Mouse (Mus musculus): ENCODE data around the gene A030014E15Rik. TPM values are rescaled to one million over a fixed set of nuclear protein-coding genes. Genes with fewer than 3 reads are reported as not detected.
"Not testable (repeated sequence)": the region's sequence is repeated elsewhere in the genome, so short reads cannot be mapped to it uniquely, and the experiment has no call there.

A030014E15Rik gene
- not detected in 2 replicates for polyA plus RNA-seq (2015; fragmentation: Nextera tagmentation; extraction: Ambion mirVana)

DNA sequence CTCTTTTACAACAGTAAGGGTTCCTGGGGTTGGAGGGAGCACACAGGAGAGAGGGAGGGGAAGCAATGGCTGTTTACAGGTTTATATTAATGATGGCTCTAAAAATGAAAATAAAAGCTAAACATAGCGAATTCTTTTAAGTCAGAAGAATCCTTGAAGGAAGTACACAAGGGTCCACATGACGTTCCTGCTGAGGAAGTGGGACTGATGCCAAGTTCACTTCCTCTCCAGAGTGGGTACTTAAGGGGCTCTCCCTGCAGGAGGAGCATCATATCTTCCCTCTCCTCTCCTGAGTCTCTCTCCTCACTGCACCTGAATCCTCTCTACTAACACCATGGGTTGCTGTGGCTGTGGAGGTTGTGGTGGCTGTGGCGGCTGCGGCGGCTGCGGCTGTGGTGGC lies at the start of gene A030014E15Rik:
A030014E15Rik (plus strand) TSS at position 268 of the 400 bp plus-strand sequence.
- no peak within 1 kb of the TSS for H3K9ac ChIP-seq (ENCODE audit: low read length)
- 73% methylated on average over 6 of the region's 6 CpGs for WGBS
- no peak for ATAC-seq (ENCODE audit: low read depth)
- no peaks in the 10 kb centered on the region for H3K4me1 ChIP-seq (replicated peaks; ENCODE audit: control insufficient read depth, insufficient read depth, low read length)
- H3K9me3 ChIP-seq (ENCODE audit: control insufficient read depth, low read length) = no peaks in the 10 kb centered on the region
- H3K4me3 ChIP-seq (ENCODE audit: low read length) = no peak within 1 kb of the TSS
- H3K27ac ChIP-seq (ENCODE audit: low read length) = no peak within 1 kb of the TSS
- H3K4me2 ChIP-seq (ENCODE audit: low read depth, low read length) = no peak within 1 kb of the TSS
- no peaks in the 10 kb centered on the region for H3K36me3 ChIP-seq (ENCODE audit: control insufficient read depth, insufficient read depth, low read length)
- H3K27me3 ChIP-seq (ENCODE audit: control insufficient read depth, insufficient read depth, low read depth, low read length) = no peaks in the 10 kb centered on the region

DNA sequence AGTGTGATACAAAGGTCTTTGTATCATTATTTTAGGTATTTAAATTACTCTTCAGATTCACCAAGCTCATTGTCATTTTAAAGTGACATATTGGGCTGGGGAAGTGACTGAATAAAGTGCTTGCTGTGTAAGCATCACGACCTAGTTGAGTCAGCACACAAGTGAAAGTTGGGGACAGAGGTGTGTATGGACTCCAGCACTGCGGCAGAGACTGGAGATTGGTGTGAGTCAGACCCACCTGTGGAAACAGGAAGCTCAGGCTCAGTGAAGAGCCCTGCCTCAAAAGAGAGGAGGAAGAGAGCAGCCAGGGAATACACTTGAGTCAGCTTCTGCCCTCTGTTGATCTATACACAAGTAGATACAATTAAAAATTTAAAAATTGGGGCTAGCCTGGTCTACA lies 45.5 kb upstream of the A030014E15Rik start:
- peaks cover 15% of the 10 kb centered on the region for H3K36me3 ChIP-seq (ENCODE audit: control insufficient read depth, insufficient read depth, low read length)
- no peak overlapping the region for H3K4me2 ChIP-seq (ENCODE audit: low read depth, low read length)
- no peaks in the 10 kb centered on the region for H3K27me3 ChIP-seq (ENCODE audit: control insufficient read depth, insufficient read depth, low read depth, low read length)
- no peak overlapping the region for H3K4me3 ChIP-seq (ENCODE audit: low read length)
- no peak for ATAC-seq (ENCODE audit: low read depth)
- no peaks in the 10 kb centered on the region for H3K9me3 ChIP-seq (ENCODE audit: control insufficient read depth, low read length)
- no peaks in the 10 kb centered on the region for H3K4me1 ChIP-seq (replicated peaks; ENCODE audit: control insufficient read depth, insufficient read depth, low read length)
- H3K27ac ChIP-seq (ENCODE audit: low read length) = no peak overlapping the region
- 50% methylated on average over 2 of the region's 2 CpGs for WGBS
- no peak overlapping the region for H3K9ac ChIP-seq (ENCODE audit: low read length)

DNA sequence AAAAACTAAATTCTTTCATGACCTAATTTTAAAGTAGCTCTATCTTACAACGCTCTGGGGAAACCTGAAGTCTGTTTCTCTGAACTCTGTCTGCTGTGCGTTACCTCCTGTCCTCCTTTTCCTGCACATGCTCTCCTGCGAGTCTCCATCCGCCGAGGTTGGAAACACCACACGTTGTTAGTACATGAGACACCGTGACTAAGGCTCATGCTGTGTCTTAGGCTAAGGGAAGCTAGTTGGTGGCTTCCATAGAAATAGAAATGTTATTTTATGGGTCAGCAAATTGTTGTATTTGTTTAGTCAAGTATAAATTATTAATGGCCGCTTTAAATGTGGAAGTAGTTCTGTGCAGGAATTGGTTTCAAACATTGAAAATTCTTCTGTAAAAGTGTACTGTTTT lies 44.5 kb upstream of the A030014E15Rik start:
- no peaks in the 10 kb centered on the region for H3K27me3 ChIP-seq (ENCODE audit: control insufficient read depth, insufficient read depth, low read depth, low read length)
- H3K27ac ChIP-seq (ENCODE audit: low read length) = no peak overlapping the region
- no peaks in the 10 kb centered on the region for H3K9me3 ChIP-seq (ENCODE audit: control insufficient read depth, low read length)
- WGBS = 91% methylated on average over 8 of the region's 8 CpGs
- H3K9ac ChIP-seq (ENCODE audit: low read length) = no peak overlapping the region
- ATAC-seq (ENCODE audit: low read depth) = no peak
- no peak overlapping the region for H3K4me3 ChIP-seq (ENCODE audit: low read length)
- H3K4me2 ChIP-seq (ENCODE audit: low read depth, low read length) = no peak overlapping the region
- peaks cover 19% of the 10 kb centered on the region for H3K36me3 ChIP-seq (ENCODE audit: control insufficient read depth, insufficient read depth, low read length)
- H3K4me1 ChIP-seq (replicated peaks; ENCODE audit: control insufficient read depth, insufficient read depth, low read length) = no peaks in the 10 kb centered on the region

DNA sequence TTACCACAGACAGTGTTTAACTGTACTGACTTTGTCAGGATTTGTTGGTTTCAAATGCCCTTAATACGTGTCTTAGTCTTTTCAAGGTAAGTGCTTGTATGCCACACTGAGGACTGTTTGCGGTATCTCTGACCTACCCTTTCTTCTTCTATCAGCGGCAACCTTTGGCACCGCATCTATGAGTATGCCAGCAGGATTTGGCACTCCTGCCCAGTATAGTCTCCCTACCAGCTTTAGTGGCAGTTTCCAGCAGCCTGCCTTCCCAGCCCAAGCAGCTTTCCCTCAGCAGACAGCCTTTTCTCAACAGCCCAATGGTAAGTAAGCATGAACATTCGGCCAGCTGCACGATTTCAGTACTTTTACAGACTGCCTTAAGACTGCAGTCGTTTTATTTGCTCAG lies 31.4 kb upstream of the A030014E15Rik start:
- H3K27ac ChIP-seq (ENCODE audit: low read length) = no peak overlapping the region
- H3K9ac ChIP-seq (ENCODE audit: low read length) = no peak overlapping the region
- no peaks in the 10 kb centered on the region for H3K9me3 ChIP-seq (ENCODE audit: control insufficient read depth, low read length)
- no peak overlapping the region for H3K4me2 ChIP-seq (ENCODE audit: low read depth, low read length)
- H3K4me3 ChIP-seq (ENCODE audit: low read length) = no peak overlapping the region
- ATAC-seq (ENCODE audit: low read depth) = no peak
- 84% methylated on average over 7 of the region's 7 CpGs for WGBS
- H3K4me1 ChIP-seq (replicated peaks; ENCODE audit: control insufficient read depth, insufficient read depth, low read length) = no peaks in the 10 kb centered on the region
- peaks cover 22% of the 10 kb centered on the region for H3K36me3 ChIP-seq (ENCODE audit: control insufficient read depth, insufficient read depth, low read length)
- no peaks in the 10 kb centered on the region for H3K27me3 ChIP-seq (ENCODE audit: control insufficient read depth, insufficient read depth, low read depth, low read length)

DNA sequence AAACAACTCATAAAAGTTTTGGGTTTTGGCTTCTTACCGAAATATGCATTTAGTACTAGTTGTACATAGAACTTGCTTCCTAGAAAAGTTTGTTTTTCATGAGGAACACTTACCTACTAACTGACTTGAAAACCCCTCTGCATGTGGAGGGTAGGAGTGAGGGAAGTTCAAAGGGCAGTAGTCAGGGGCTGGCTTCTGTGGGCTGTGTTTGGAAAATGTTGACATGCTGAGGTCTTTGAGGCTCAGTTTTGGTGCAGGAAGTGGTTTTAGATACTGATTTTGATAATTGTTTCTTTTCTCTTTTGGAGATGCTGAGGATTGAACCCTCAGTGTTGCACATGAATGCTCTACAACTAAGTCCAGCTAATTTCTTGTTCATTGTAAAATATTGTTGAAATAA lies 24.1 kb upstream of the A030014E15Rik start:
- Histone ChIP-seq H3K9me3 (ENCODE audit: control insufficient read depth, low read length) (no peaks in the 10 kb centered on the region), H3K27me3 (ENCODE audit: control insufficient read depth, insufficient read depth, low read depth, low read length) (no peaks in the 10 kb centered on the region), H3K4me1 (replicated peaks; ENCODE audit: control insufficient read depth, insufficient read depth, low read length) (no peaks in the 10 kb centered on the region), H3K27ac (ENCODE audit: low read length) (no peak overlapping the region), H3K4me2 (ENCODE audit: low read depth, low read length) (no peak overlapping the region), H3K36me3 (ENCODE audit: control insufficient read depth, insufficient read depth, low read length) (peaks cover 18% of the 10 kb centered on the region), H3K9ac (ENCODE audit: low read length) (no peak overlapping the region), H3K4me3 (ENCODE audit: low read length) (no peak overlapping the region)
- no peak for ATAC-seq (ENCODE audit: low read depth)
- WGBS = 92% methylated on average over 1 of the region's 1 CpGs

DNA sequence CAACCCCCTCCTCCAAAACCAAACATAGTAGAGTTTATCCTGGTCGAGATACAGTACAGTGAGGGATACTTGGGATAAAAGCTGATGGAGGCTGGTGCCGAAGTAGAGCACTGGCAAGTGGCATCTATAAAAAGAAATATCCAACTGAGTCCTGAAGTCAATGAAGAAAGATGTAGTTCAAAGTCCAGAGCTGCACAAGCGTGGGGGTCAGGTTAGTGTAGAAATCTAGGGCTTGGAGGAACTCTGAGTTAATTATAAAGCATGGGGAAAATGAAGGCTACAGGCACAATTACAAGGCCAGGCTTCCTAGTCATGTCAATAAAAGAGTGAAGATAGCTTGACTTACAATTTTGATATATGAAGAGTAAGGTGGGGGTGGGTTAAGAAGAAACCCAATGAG lies 23.5 kb upstream of the A030014E15Rik start:
- Histone ChIP-seq H3K27ac (ENCODE audit: low read length) (no peak overlapping the region), H3K4me2 (ENCODE audit: low read depth, low read length) (no peak overlapping the region), H3K9ac (ENCODE audit: low read length) (no peak overlapping the region), H3K4me3 (ENCODE audit: low read length) (no peak overlapping the region), H3K27me3 (ENCODE audit: control insufficient read depth, insufficient read depth, low read depth, low read length) (no peaks in the 10 kb centered on the region), H3K9me3 (ENCODE audit: control insufficient read depth, low read length) (no peaks in the 10 kb centered on the region), H3K36me3 (ENCODE audit: control insufficient read depth, insufficient read depth, low read length) (peaks cover 18% of the 10 kb centered on the region), H3K4me1 (replicated peaks; ENCODE audit: control insufficient read depth, insufficient read depth, low read length) (no peaks in the 10 kb centered on the region)
- ATAC-seq (ENCODE audit: low read depth) = no peak
- WGBS = 88% methylated on average over 3 of the region's 3 CpGs

DNA sequence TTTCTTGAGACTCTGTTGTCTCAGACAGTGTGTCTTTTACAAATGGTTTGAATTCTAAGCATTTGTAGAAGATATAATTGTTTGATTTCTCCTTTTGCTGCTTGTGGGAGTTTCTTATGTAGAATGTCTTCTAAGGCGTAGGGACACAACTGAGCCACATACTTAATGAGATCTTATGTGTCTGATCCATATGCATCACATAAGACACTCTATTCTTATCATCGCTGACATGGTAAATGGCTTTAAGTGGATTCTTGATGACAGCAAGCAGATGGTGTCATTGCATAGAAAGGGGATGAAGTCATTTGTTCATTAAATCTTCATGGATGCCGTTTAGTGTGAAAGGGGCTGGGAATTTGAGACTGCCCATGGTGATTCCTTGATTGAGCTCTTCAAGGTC lies 18.8 kb upstream of the A030014E15Rik start:
- Histone ChIP-seq H3K9ac (ENCODE audit: low read length) (no peak overlapping the region), H3K36me3 (ENCODE audit: control insufficient read depth, insufficient read depth, low read length) (peaks cover 6% of the 10 kb centered on the region), H3K9me3 (ENCODE audit: control insufficient read depth, low read length) (no peaks in the 10 kb centered on the region), H3K27me3 (ENCODE audit: control insufficient read depth, insufficient read depth, low read depth, low read length) (no peaks in the 10 kb centered on the region), H3K4me2 (ENCODE audit: low read depth, low read length) (no peak overlapping the region), H3K4me3 (ENCODE audit: low read length) (no peak overlapping the region), H3K4me1 (replicated peaks; ENCODE audit: control insufficient read depth, insufficient read depth, low read length) (no peaks in the 10 kb centered on the region), H3K27ac (ENCODE audit: low read length) (no peak overlapping the region)
- 78% methylated on average over 3 of the region's 3 CpGs for WGBS
- ATAC-seq (ENCODE audit: low read depth) = no peak

DNA sequence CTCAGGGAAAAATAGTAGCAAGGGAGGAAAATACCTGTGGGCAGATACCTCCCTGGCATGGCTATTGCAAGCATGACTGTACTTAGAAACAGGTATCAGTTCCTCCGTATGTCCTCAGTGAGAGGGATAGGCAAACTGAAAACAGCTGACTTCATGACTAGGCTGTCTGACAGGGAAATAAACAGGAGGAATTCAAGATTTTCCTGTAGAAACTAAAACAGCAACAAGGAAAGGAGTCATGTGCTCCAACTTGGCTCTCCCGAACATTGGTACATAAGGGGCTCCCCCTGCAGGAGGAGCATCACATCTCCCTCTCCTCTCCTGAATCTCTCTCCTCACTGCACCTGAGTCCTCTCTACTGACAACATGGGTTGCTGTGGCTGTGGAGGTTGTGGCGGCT lies 11.7 kb upstream of the A030014E15Rik start, which contains the start of gene A030005L19Rik:
A030005L19Rik (plus strand) TSS at position 301 of the 400 bp plus-strand sequence.
- Histone ChIP-seq H3K4me1 (replicated peaks; ENCODE audit: control insufficient read depth, insufficient read depth, low read length) (no peaks in the 10 kb centered on the region), H3K9me3 (ENCODE audit: control insufficient read depth, low read length) (no peaks in the 10 kb centered on the region), H3K36me3 (ENCODE audit: control insufficient read depth, insufficient read depth, low read length) (no peaks in the 10 kb centered on the region), H3K27ac (ENCODE audit: low read length) (no peak within 1 kb of the TSS), H3K4me3 (ENCODE audit: low read length) (no peak within 1 kb of the TSS), H3K9ac (ENCODE audit: low read length) (no peak within 1 kb of the TSS), H3K27me3 (ENCODE audit: control insufficient read depth, insufficient read depth, low read depth, low read length) (no peaks in the 10 kb centered on the region), H3K4me2 (ENCODE audit: low read depth, low read length) (no peak within 1 kb of the TSS)
- ATAC-seq (ENCODE audit: low read depth) = no peak
- WGBS = 78% methylated on average over 3 of the region's 3 CpGs

DNA sequence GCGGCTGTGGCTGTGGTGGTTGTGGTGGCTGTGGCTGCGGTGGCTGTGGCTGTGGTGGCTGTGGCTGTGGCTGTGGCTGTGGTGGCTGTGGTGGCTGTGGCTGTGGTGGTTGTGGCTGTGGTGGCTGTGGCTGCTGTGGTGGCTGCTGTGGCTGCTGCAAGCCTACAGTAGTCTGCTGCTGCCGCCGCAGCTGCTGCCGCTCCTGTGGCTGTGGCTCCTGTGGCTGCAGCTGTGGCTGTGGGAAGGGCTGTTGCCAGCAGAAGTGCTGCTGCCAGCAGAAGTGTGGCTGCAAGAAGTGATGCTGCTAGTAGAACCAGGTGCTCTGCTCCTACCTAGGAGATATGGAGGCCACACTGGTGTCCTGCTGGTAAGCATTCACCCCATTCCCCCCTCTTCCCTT lies 11.3 kb upstream of the A030014E15Rik start:
- not testable (repeated sequence) for H3K36me3 ChIP-seq (ENCODE audit: control insufficient read depth, insufficient read depth, low read length); H3K4me1 ChIP-seq (replicated peaks; ENCODE audit: control insufficient read depth, insufficient read depth, low read length); H3K9me3 ChIP-seq (ENCODE audit: control insufficient read depth, low read length); H3K27ac ChIP-seq (ENCODE audit: low read length); ATAC-seq (ENCODE audit: low read depth); H3K27me3 ChIP-seq (ENCODE audit: control insufficient read depth, insufficient read depth, low read depth, low read length); H3K9ac ChIP-seq (ENCODE audit: low read length); H3K4me2 ChIP-seq (ENCODE audit: low read depth, low read length); H3K4me3 ChIP-seq (ENCODE audit: low read length)
- WGBS = 94% methylated on average over 5 of the region's 5 CpGs

DNA sequence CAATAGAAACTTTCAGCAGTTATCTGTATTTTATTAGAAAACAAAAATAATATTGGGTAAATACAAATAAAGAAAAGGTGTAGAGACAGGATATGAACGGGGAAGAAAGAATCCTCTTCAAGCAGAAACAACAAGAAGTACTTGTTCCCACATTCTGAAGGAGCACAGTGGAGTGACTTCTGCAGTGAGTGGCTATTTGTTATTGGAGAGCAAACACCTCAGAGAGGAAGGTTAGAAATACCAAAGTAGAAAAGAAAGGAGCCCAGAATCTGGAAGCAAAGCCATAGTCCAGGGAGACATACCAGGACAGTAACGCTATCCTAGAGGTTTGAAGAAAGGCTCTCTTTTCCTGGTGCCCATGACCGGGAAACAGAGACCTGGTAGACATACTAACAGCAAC lies 5.8 kb downstream of the A030014E15Rik start:
- H3K9me3 ChIP-seq (ENCODE audit: control insufficient read depth, low read length); H3K36me3 ChIP-seq (ENCODE audit: control insufficient read depth, insufficient read depth, low read length); H3K9ac ChIP-seq (ENCODE audit: low read length); H3K27me3 ChIP-seq (ENCODE audit: control insufficient read depth, insufficient read depth, low read depth, low read length); H3K27ac ChIP-seq (ENCODE audit: low read length); H3K4me3 ChIP-seq (ENCODE audit: low read length); H3K4me1 ChIP-seq (replicated peaks; ENCODE audit: control insufficient read depth, insufficient read depth, low read length); ATAC-seq (ENCODE audit: low read depth); H3K4me2 ChIP-seq (ENCODE audit: low read depth, low read length): not testable (repeated sequence)
- 46% methylated on average over 1 of the region's 3 CpGs for WGBS

Data from lung, embryonic 16.5 days (tissue).